Mouse (Mus musculus) spleen, adult 18-20 months (tissue): ENCODE measurements at regions not wholly inside any gene's neighbourhood (a gene's known extent, or its start where the extent isn't known, plus 50 kb on each side); places are given as distances from the start of the nearest gene placed in this dataset.

Experiments
- DNase-seq, 2 experiments: peaks; one replicate each; pipeline ENCODE4 v3.0.0; 2022; ENCODE audit warnings: mixed read lengths in 2 of 2

- DNase-seq = no peak
These were observed 171.0 kb downstream of the Rab11fip4 start for GRCm38 (mm10) chr11:79762027-79762426.

GRCm38 (mm10) chr11:79760533-79760932 is 169.5 kb downstream of the Rab11fip4 start:
- DNase-seq = no peak

DNA sequence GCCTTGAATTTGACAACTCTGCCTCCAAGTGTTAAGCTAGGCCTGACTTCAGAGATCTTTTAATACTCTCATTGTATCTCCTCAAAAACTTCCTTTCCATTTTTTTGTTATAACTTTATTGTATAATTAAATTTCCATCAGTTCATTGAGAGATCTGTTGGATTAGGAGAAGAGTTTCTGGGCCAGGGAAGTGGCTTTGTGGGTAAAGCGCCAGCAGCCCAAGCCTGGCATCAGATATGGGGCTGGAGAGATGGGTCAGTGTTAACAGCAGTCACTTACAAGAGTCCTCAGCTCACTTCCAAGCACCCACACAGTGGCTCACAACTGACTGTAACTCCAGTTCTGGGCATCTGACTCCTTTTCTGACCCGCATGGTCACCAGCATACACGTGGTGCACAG is 167.3 kb downstream of the Rab11fip4 start:
- no peak for DNase-seq

DNA sequence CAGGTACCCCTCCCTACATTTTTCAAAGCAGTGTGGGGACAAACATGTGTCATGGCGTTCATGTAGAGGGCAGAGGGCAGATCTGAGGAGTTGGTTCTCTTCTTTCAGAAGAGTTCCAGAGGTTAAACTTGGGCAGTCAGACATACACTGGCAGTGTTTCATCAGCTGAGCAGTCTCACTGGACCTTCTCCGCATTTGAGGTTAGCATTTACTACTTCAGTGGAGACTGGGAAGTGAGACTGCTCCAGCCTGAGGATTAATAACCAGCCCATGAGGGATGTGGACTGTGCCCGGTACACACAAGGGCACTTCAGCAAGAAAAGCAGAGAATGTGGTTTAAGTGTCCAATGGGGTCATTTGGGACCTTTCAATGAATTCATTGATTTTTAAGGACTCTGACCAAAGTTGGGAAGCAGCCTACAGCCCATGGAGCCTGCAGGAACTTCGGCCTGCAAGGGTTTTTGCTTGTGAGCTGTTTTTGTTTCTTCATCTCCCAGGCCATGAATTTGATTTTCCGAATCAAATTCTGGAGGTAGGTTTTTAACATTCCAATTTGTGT is 166.6 kb downstream of the Rab11fip4 start:
- no peak for DNase-seq

- no peak for DNase-seq
These were observed 165.4 kb downstream of the Rab11fip4 start for GRCm38 (mm10) chr11:79756305-79756846.

GRCm38 (mm10) chr11:79753491-79753890 is 162.5 kb downstream of the Rab11fip4 start:
- DNase-seq = no peak

- DNase-seq = no peak
These were observed 161.9 kb downstream of the Rab11fip4 start for GRCm38 (mm10) chr11:79752717-79753480.

DNA sequence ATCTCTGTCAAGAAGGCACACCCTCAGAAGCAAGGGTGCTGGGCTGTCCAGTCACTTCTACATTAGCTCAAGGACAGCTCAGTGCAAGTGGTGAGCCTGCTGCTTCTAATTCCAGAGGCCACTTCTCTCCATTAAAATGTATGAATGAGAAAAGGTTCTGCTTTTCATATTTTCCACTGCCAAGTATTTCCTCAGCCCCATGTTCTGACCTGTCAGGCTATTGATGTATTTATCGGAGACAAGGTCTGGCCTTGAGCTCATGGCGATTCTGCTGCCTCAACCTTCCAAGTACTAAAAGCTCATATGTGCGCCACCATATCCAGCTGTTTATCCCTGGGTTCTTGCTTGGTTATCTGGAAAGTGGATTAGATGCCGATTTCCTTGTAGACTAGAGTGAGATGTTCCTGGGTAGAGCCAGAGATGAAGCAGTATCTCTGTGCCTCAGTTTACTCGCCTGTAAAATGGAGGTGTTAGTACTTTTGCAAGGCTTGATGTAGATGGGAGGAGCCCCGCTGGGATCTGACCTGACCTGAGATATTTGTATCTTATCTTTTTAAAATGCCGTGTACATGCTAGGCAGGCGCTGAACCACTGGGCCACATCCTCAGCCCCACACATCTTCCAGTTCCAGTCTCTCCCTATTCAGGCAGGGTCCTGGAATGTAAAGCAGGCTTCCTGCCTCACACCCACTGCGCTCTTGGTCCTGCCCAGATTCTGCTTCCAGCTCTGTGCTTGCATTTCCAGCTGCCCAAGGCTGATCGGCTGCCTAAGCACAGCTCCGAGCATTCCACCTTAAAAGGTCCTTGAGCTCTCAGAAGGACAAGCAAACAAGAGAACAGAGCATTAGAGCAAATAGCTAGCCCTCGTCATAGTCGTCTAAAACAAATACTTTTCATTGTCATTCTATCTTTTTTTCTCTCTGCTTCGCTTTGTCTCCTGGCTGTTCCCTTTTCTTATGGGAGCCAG is 161.0 kb downstream of the Rab11fip4 start:
- no peak for DNase-seq

- DNase-seq = no peak
These were observed 159.9 kb downstream of the Rab11fip4 start for GRCm38 (mm10) chr11:79750943-79751342.

DNA sequence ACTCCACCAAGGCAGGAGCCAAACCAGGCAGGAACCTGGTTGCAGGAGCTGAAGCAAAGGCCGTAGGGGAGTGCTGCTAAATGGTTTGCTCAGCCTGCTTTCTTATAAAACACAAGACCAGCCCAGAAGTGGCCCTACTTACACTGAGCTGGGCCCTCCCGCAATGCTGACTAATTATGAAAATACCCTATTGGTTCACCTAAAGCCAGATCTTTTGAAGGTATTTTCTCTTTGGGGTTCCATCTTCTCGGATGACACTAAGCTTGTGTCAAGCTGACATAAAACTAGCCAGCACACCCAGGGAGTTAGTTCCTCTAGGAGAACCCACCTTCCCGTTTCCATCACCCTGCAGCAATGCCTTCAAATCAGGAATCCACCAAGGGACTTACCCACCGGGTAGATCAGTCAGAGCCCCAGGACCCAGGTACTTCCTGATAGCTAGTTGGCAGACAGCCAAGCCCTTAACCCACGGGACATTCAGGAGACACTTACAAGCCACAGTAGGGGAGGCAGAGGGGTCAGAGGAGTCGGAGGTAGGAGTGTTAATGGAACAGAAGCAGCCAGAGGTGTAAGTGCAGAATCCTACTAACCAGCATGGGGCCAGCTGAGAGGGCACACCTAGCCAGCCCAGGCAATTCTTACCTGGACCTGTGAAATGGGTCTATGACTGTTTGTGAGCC is 158.9 kb downstream of the Rab11fip4 start:
- DNase-seq = no peak

DNA sequence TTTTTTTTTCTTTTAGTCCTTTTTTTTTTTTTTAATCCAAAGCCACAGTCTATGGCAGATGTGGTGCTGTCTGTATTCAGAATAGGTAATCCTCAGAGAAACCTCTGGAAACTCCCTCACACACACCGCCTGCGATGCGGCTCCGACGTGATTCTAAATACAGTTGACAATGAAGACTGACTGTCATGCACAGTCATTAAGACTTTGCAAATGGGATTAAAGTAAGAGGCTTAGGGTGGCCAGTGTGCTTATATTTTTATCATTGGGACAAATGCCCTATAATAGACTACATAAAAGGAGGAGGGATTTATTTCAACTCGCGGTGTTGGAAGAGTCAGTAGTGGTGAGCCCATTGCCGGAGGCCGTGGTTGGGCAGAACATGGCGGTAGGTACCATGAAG is 158.1 kb downstream of the Rab11fip4 start:
- DNase-seq = no peak

DNA sequence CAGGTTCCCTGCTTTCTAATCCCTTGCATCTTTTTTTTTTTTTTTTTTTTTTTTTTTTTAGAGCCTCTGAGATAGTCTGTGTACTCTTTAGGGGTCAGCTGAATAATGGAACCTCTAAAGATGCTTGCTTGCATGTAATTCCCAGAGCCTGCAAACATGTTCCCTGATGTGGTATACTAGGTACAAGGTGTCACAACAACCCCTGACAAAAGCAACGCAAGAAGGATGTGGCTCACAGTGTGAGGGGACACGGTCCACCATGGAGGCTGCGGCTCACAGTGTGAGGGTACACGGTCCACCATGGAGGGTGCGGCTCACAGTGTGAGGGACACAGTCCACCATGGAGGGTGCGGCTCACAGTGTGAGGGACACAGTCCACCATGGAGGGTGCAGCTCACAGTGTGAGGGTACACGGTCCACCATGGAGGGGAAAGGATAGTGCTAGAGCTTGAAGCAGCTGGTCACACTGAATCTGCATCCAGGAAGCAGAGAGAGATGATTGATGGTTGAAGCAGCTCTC is 157.7 kb downstream of the Rab11fip4 start:
- no peak for DNase-seq

DNA sequence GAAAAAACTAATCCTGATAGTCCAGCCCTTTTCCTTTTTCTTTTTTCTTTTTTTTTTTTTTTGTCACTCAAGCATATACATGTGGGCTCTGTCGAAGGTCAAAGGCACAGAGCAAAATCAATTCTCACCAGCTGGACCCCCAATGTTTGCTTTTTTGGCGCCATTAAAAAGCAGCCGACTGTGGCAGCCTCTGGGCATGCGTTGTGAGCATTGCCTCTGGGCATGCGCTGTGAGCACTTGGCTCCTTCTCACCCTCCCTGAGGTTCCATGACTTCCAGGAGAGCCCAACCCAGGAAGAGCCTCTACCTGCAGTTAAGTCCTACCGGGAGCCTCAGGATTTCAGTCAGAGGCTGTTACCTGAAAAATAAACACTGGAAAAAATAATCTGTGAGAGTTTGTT is 156.8 kb downstream of the Rab11fip4 start:
- no peak for DNase-seq
